Mouse (Mus musculus) C2C12 (cell line): ENCODE results near the gene Zyg11a.
"Not testable (repeated sequence)": the region's sequence is repeated elsewhere in the genome, so short reads cannot be mapped to it uniquely, and the experiment has no call there.

Experiments
- CEBPB ChIP-seq: IDR thresholded peaks from one replicate; pipeline ENCODE4 v1.6.1; 2011; ENCODE audit warnings: low read depth, mild to moderate bottlenecking, control low read depth, moderate library complexity
- CTCF ChIP-seq: IDR thresholded peaks from one replicate; pipeline ENCODE4 v1.5.1; 2011; ENCODE audit not compliant: control insufficient read depth, insufficient read depth, insufficient read length
- MYOD1 ChIP-seq: IDR thresholded peaks from one replicate; pipeline ENCODE4 v1.6.1; 2011; ENCODE audit warnings: low read depth; ENCODE audit not compliant: control insufficient read depth, insufficient read length

DNA sequence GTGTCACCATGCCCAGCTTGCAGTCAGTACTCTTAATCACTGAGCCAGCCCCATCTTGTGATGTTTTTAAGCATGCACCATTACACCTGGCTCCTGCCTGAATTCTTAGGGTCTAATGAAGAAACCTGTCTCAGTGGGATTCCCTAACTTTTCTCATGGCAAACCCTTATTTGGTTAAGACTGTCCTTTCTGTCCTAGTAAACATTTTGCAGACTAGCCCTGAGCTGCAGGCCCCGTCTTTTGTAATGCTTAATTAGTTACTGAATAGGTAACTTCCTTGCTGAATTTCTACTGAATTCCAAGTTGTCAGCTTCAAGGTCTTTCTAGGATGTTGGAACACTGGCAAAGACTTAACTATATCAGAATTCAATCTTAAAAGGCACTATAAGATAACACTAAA is 62.7 kb downstream of the Zyg11a start:
- TF ChIP-seq CTCF, CEBPB, MYOD1: not testable (repeated sequence)
